ENCODE assay signal across 16 mouse cellular contexts in genomic region chr12:9118576-9118975, GRCm38 (mm10).
"Had no signal": no experiment of that assay in that cellular context is flagged by ENCODE, and none has a peak within 500 bp of the region (broad histone marks: within the 10 kb centered on the region; RNA-seq: fewer than 3 reads in every experiment).

No protein-coding gene starts in this region.

- H3K4me2 ChIP-seq: kidney, embryonic 15.5 days; liver, embryonic 13.5 days; lung, embryonic 15.5 days; midbrain, embryonic 12.5 days; neural tube, embryonic 12.5 days had no signal

- H3K27me3 ChIP-seq: kidney, embryonic 15.5 days; liver, embryonic 13.5 days; lung, embryonic 15.5 days; megakaryocyte, embryonic 14.5 days; midbrain, embryonic 12.5 days; neural tube, embryonic 12.5 days had no signal

- H3K36me3 ChIP-seq: kidney, embryonic 15.5 days; liver, embryonic 13.5 days; lung, embryonic 15.5 days; midbrain, embryonic 12.5 days; neural tube, embryonic 12.5 days had no signal

- H3K9ac ChIP-seq: kidney, embryonic 15.5 days; liver, embryonic 13.5 days; liver, postnatal 0 days; lung, embryonic 15.5 days; midbrain, embryonic 12.5 days; neural tube, embryonic 12.5 days had no signal

- H3K4me1 ChIP-seq: kidney, embryonic 15.5 days; liver, embryonic 13.5 days; lung, embryonic 15.5 days; megakaryocyte, embryonic 14.5 days; midbrain, embryonic 12.5 days; neural tube, embryonic 12.5 days had no signal

- H3K27ac ChIP-seq: kidney, embryonic 15.5 days; left cerebral cortex, adult 2 months; liver, embryonic 13.5 days; lung, embryonic 15.5 days; macrophage; midbrain, embryonic 12.5 days; neural tube, embryonic 12.5 days; stomach, postnatal 0 days had no signal

- H3K4me3 ChIP-seq: kidney, embryonic 15.5 days; left cerebral cortex, adult 2 months; liver, embryonic 13.5 days; lung, embryonic 15.5 days; megakaryocyte, embryonic 14.5 days; midbrain, embryonic 12.5 days; neural tube, embryonic 12.5 days had no signal

- ATAC-seq: liver, postnatal 0 days had no signal

- DNase-seq: kidney, adult 2 months; kidney, postnatal 25 days; liver; liver, embryonic 13.5 days; liver, postnatal 0 days; lung, postnatal 14 days; right cerebral cortex, postnatal 25 days; thymus, postnatal 4 days had no signal

- H3K9me3 ChIP-seq: kidney, embryonic 15.5 days; liver, embryonic 13.5 days; lung, embryonic 15.5 days; midbrain, embryonic 12.5 days; neural tube, embryonic 12.5 days had no signal
